Mouse (Mus musculus): ENCODE measurements around the gene Slc9a5. TPM values are rescaled to one million over a fixed set of nuclear protein-coding genes. Genes with fewer than 3 reads are reported as not detected.

Slc9a5 gene
- polyA plus RNA-seq, 1 experiment from 2014 or later, result 1.3 TPM

- ATAC-seq (ENCODE audit: insufficient number of reproducible peaks, insufficient read depth, low FRiP score, low read depth), result no peak
- WGBS, result 27% methylated on average over 6 of the region's 6 CpGs
Measured at GRCm38 (mm10) chr8:105326968-105327367, 21.7 kb upstream of the Slc9a5 start.

DNA sequence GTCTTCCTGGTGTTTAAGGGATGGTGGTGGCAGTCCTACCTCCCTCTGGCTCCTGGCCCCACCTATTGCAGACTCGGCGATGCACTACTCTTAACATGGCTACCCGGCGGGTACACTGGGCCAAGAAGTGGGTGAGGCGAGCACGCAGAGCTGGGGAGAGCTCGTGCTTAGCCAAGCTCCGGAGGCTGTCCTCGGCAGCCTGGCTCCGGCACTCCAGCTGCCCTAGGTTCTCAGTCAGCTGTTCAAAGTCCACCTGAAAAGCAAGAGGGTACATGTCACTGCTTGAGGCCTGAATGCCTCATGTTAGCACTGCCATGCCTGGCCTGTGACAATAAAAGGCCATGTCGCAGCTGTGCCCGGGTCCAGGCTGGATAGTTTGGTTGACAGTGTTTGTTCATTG lies 18.3 kb upstream of the Slc9a5 start:
- Histone ChIP-seq H3K4me1 (ENCODE audit: control insufficient read depth in 2 of 2, insufficient read depth in 2 of 2, low read length in 2 of 2) (peaks cover 6 to 13% of the 10 kb centered on the region in 2 experiments), H3K27ac (replicated peaks in 1 of 2; ENCODE audit: control insufficient read depth in 1 of 2, insufficient read depth in 1 of 2, low read depth in 2 of 2, low read length in 2 of 2) (no peak overlapping the region), H3K36me3 (ENCODE audit: control insufficient read depth, insufficient read depth, low read length) (peaks cover 74% of the 10 kb centered on the region), H3K4me3 (ENCODE audit: control insufficient read depth in 1 of 2, insufficient read depth in 1 of 2, low read depth in 1 of 2, low read length in 2 of 2) (no peak overlapping the region), H3K4me2 (ENCODE audit: low read length) (no peak overlapping the region), H3K9ac (ENCODE audit: low read length) (no peak overlapping the region), H3K27me3 (ENCODE audit: control insufficient read depth, insufficient read depth, low read length) (no peaks in the 10 kb centered on the region), H3K9me3 (ENCODE audit: control insufficient read depth, low read length) (no peaks in the 10 kb centered on the region)
- ATAC-seq (ENCODE audit: insufficient number of reproducible peaks, insufficient read depth, low FRiP score, low read depth), result no peak
- 94% methylated on average over 12 of the region's 12 CpGs for WGBS

More at GRCm38 (mm10) chr8:105326968-105327367, 21.7 kb upstream of the Slc9a5 start:
- Histone ChIP-seq H3K4me1 (ENCODE audit: control insufficient read depth in 2 of 2, insufficient read depth in 2 of 2, low read length in 2 of 2) (peaks cover 6 to 17% of the 10 kb centered on the region in 2 experiments), H3K4me3 (ENCODE audit: control insufficient read depth in 1 of 2, insufficient read depth in 1 of 2, low read depth in 1 of 2, low read length in 2 of 2) (peak overlapping the region; percentile 87 to 89), H3K9me3 (ENCODE audit: control insufficient read depth, low read length) (no peaks in the 10 kb centered on the region), H3K36me3 (ENCODE audit: control insufficient read depth, insufficient read depth, low read length) (peaks cover 56% of the 10 kb centered on the region), H3K27me3 (ENCODE audit: control insufficient read depth, insufficient read depth, low read length) (no peaks in the 10 kb centered on the region), H3K4me2 (ENCODE audit: low read length) (peak overlapping the region; percentile 88), H3K9ac (ENCODE audit: low read length) (peak overlapping the region; percentile 92), H3K27ac (replicated peaks in 1 of 2; ENCODE audit: control insufficient read depth in 1 of 2, insufficient read depth in 1 of 2, low read depth in 2 of 2, low read length in 2 of 2) (peak overlapping the region; percentile 70 to 78; a peak in 3 of 4 replicates)

DNA sequence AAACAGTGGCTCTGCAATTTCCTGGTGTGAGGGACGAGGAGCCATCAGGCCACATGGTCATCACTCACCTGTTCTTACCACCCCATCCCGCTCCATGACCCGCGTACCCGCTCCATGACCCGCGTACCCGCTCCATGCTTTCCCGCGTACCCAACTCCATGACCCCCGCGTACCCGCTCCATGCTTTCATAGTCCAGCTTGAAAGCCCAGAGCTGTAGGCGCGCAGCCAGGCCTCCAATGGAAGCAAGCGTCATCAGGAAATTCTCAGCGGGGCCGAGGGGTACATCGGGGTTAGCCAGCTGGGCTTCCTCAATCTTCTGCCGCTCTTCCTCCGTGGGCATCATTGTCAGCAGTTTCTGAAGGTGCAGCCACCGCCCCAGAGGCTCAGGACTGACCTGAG lies 17.2 kb upstream of the Slc9a5 start:
- Histone ChIP-seq H3K27me3 (ENCODE audit: control insufficient read depth, insufficient read depth, low read length) (no peaks in the 10 kb centered on the region), H3K4me2 (ENCODE audit: low read length) (no peak overlapping the region), H3K9ac (ENCODE audit: low read length) (no peak overlapping the region), H3K9me3 (ENCODE audit: control insufficient read depth, low read length) (no peaks in the 10 kb centered on the region), H3K4me1 (ENCODE audit: control insufficient read depth in 2 of 2, insufficient read depth in 2 of 2, low read length in 2 of 2) (peaks cover 3 to 9% of the 10 kb centered on the region in 2 experiments; a peak in 3 of 4 replicates), H3K27ac (replicated peaks in 1 of 2; ENCODE audit: control insufficient read depth in 1 of 2, insufficient read depth in 1 of 2, low read depth in 2 of 2, low read length in 2 of 2) (no peak overlapping the region), H3K36me3 (ENCODE audit: control insufficient read depth, insufficient read depth, low read length) (peaks cover 86% of the 10 kb centered on the region), H3K4me3 (ENCODE audit: control insufficient read depth in 1 of 2, insufficient read depth in 1 of 2, low read depth in 1 of 2, low read length in 2 of 2) (no peak overlapping the region)
- 93% methylated on average over 22 of the region's 22 CpGs for WGBS
- no peak for ATAC-seq (ENCODE audit: insufficient number of reproducible peaks, insufficient read depth, low FRiP score, low read depth)

DNA sequence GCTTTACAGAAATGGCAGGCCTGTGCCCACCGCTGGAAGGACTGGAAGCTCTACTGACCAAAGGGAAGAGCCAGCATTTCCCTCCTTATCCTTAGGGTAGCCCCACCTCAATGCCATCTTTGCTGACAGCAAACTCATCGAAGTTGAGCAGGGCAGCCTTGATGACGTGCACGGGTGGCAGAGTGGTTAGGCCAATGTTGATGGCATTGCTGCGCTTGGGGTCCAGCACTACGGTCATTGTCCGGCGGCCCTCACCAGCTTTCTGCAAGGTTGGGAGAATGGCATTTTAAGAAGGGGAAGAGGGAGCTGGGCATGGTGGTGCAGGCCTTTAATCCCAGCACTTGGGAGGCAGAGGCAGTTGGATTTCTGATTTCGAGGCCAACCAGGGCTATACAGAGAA lies 16.7 kb upstream of the Slc9a5 start:
- Histone ChIP-seq H3K27ac (replicated peaks in 1 of 2; ENCODE audit: control insufficient read depth in 1 of 2, insufficient read depth in 1 of 2, low read depth in 2 of 2, low read length in 2 of 2) (no peak overlapping the region), H3K36me3 (ENCODE audit: control insufficient read depth, insufficient read depth, low read length) (peaks cover 90% of the 10 kb centered on the region), H3K9me3 (ENCODE audit: control insufficient read depth, low read length) (no peaks in the 10 kb centered on the region), H3K4me2 (ENCODE audit: low read length) (no peak overlapping the region), H3K27me3 (ENCODE audit: control insufficient read depth, insufficient read depth, low read length) (no peaks in the 10 kb centered on the region), H3K4me1 (ENCODE audit: control insufficient read depth in 2 of 2, insufficient read depth in 2 of 2, low read length in 2 of 2) (peaks cover 3 to 7% of the 10 kb centered on the region in 2 experiments; a peak in 3 of 4 replicates), H3K9ac (ENCODE audit: low read length) (no peak overlapping the region), H3K4me3 (ENCODE audit: control insufficient read depth in 1 of 2, insufficient read depth in 1 of 2, low read depth in 1 of 2, low read length in 2 of 2) (no peak overlapping the region)
- WGBS, result 93% methylated on average over 9 of the region's 9 CpGs
- ATAC-seq (ENCODE audit: insufficient number of reproducible peaks, insufficient read depth, low FRiP score, low read depth), result no peak

GRCm38 (mm10) chr8:105332523-105332922 lies 16.1 kb upstream of the Slc9a5 start:
- no peak overlapping the region for H3K4me3 ChIP-seq (ENCODE audit: control insufficient read depth in 1 of 2, insufficient read depth in 1 of 2, low read depth in 1 of 2, low read length in 2 of 2)
- H3K36me3 ChIP-seq (ENCODE audit: control insufficient read depth, insufficient read depth, low read length), result peaks cover 96% of the 10 kb centered on the region
- H3K9me3 ChIP-seq (ENCODE audit: control insufficient read depth, low read length), result no peaks in the 10 kb centered on the region
- H3K4me2 ChIP-seq (ENCODE audit: low read length), result no peak overlapping the region
- H3K27me3 ChIP-seq (ENCODE audit: control insufficient read depth, insufficient read depth, low read length), result no peaks in the 10 kb centered on the region
- ATAC-seq (ENCODE audit: insufficient number of reproducible peaks, insufficient read depth, low FRiP score, low read depth), result no peak
- H3K9ac ChIP-seq (ENCODE audit: low read length), result no peak overlapping the region
- H3K27ac ChIP-seq (replicated peaks in 1 of 2; ENCODE audit: control insufficient read depth in 1 of 2, insufficient read depth in 1 of 2, low read depth in 2 of 2, low read length in 2 of 2), result no peak overlapping the region
- WGBS, result 43% methylated on average over 2 of the region's 2 CpGs
- H3K4me1 ChIP-seq (ENCODE audit: control insufficient read depth in 2 of 2, insufficient read depth in 2 of 2, low read length in 2 of 2), result peaks cover under 1% of the 10 kb centered on the region in 2 experiments; a peak in 3 of 4 replicates

DNA sequence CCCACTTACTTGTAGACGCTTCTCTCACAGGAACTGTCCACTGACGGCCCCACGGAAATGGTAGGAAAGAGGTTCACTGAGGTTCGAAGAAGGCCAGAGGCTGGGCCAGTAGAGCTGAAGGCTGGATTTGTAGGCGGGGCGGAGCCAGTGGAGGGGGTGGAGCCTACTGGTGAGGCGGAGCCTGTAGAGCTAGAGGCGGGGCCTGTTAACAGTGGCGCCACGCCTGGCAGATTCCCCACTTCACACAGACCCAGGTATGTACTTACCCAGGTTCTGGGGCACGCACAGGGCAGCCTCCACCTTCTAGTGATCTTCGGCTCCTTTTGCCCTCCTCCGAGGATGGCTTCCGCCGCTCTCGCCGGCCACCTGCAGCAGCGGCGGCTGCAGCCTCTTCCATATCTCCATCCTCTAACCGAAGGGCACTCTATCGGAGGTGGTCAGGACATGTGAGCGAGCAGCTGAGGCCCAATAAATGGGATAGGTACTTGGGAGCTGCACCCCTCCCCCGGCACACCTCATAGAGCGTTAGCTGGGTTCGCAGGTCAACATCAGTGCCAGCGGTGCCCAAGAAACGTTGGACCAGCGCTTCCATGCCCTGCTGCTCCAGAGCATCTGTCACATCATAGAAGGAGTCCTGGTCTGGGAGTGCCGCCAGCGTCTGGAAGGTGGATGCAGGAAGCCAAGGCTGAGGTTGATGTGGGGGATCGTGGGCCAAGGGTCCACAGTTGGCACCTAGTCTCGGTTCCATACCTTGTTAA lies 12.1 kb upstream of the Slc9a5 start:
- 68% methylated on average over 32 of the region's 32 CpGs for WGBS
- Histone ChIP-seq H3K4me2 (ENCODE audit: low read length) (no peak overlapping the region), H3K27me3 (ENCODE audit: control insufficient read depth, insufficient read depth, low read length) (no peaks in the 10 kb centered on the region), H3K27ac (replicated peaks in 1 of 2; ENCODE audit: control insufficient read depth in 1 of 2, insufficient read depth in 1 of 2, low read depth in 2 of 2, low read length in 2 of 2) (no peak overlapping the region), H3K9me3 (ENCODE audit: control insufficient read depth, low read length) (no peaks in the 10 kb centered on the region), H3K9ac (ENCODE audit: low read length) (no peak overlapping the region), H3K4me3 (ENCODE audit: control insufficient read depth in 1 of 2, insufficient read depth in 1 of 2, low read depth in 1 of 2, low read length in 2 of 2) (no peak overlapping the region), H3K4me1 (ENCODE audit: control insufficient read depth in 2 of 2, insufficient read depth in 2 of 2, low read length in 2 of 2) (peaks cover 22 to 33% of the 10 kb centered on the region in 2 experiments), H3K36me3 (ENCODE audit: control insufficient read depth, insufficient read depth, low read length) (peaks cover 71% of the 10 kb centered on the region)
- no peak for ATAC-seq (ENCODE audit: insufficient number of reproducible peaks, insufficient read depth, low FRiP score, low read depth)

DNA sequence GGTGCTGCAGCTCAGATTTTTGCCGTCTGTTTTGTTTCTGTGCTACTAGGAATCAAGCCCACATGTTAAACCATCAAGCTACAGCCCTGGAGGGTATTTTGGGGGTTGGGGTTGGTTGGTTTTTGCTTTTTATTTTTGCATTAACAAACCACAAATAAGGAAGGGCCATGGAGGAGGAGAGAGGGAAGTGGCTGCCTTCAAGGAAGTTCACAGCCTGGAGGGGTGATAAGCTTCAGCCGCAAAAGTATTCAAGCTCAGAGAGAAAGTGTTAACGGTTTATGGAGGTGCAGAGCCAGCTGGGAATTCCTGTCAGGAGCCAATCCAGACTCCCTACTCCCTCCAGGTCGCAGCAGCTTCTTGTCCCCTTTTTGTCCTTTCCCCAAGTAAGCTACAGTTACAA lies 9.7 kb upstream of the Slc9a5 start:
- ATAC-seq (ENCODE audit: insufficient number of reproducible peaks, insufficient read depth, low FRiP score, low read depth), result no peak
- H3K27ac ChIP-seq (replicated peaks in 1 of 2; ENCODE audit: control insufficient read depth in 1 of 2, insufficient read depth in 1 of 2, low read depth in 2 of 2, low read length in 2 of 2), result peak overlapping the region; percentile 47 to 65
- H3K4me1 ChIP-seq (ENCODE audit: control insufficient read depth in 2 of 2, insufficient read depth in 2 of 2, low read length in 2 of 2), result peaks cover 24 to 40% of the 10 kb centered on the region in 2 experiments
- H3K4me2 ChIP-seq (ENCODE audit: low read length), result no peak overlapping the region
- peaks cover 54% of the 10 kb centered on the region for H3K36me3 ChIP-seq (ENCODE audit: control insufficient read depth, insufficient read depth, low read length)
- WGBS, result 15% methylated on average over 4 of the region's 4 CpGs
- peak overlapping the region; percentile 48; the same call in 1 of the 2 replicates for H3K9ac ChIP-seq (ENCODE audit: low read length)
- no peaks in the 10 kb centered on the region for H3K9me3 ChIP-seq (ENCODE audit: control insufficient read depth, low read length)
- no peak overlapping the region for H3K4me3 ChIP-seq (ENCODE audit: control insufficient read depth in 1 of 2, insufficient read depth in 1 of 2, low read depth in 1 of 2, low read length in 2 of 2)
- no peaks in the 10 kb centered on the region for H3K27me3 ChIP-seq (ENCODE audit: control insufficient read depth, insufficient read depth, low read length)
